Mouse (Mus musculus): ENCODE results near the gene Olfr1471.
"Not testable (repeated sequence)": the region's sequence is repeated elsewhere in the genome, so short reads cannot be mapped to it uniquely, and the experiment has no call there.

The Olfr1471 gene

GRCm38 (mm10) chr19:13443109-13443508, at the start of gene Olfr1471:
Gene Olfr1471, plus strand, starts transcription at chr19:13443409.
- not testable (repeated sequence) for DNase-seq (ENCODE audit: low read depth, low spot score)

- DNase-seq (ENCODE audit: low read depth, low spot score) = no peak
These were observed 35.7 kb upstream of the Olfr1471 start, which contains the start of gene Olfr1469 for GRCm38 (mm10) chr19:13407549-13407948. Gene Olfr1469, plus strand, starts transcription at chr19:13407849.

GRCm38 (mm10) chr19:13455986-13456385, 12.8 kb downstream of the Olfr1471 start, which contains the start of gene Olfr1472:
Gene Olfr1472, minus strand, starts transcription at chr19:13456086.
- DNase-seq (ENCODE audit: low read depth, low spot score) = no peak

- not testable (repeated sequence) for DNase-seq (ENCODE audit: low read depth, low spot score)
These were observed 26.1 kb downstream of the Olfr1471 start, which contains the start of gene Olfr1474 for GRCm38 (mm10) chr19:13469265-13469664. Gene Olfr1474, plus strand, starts transcription at chr19:13469565.

GRCm38 (mm10) chr19:13480096-13480495, 36.9 kb downstream of the Olfr1471 start, which contains the start of gene Olfr1475:
Gene Olfr1475, minus strand, starts transcription at chr19:13480196.
- DNase-seq (ENCODE audit: low read depth, low spot score) = no peak

GRCm38 (mm10) chr19:13500246-13500645, 57.0 kb downstream of the Olfr1471 start, which contains the start of gene Olfr1477:
Gene Olfr1477, plus strand, starts transcription at chr19:13500546.
- no peak for DNase-seq (ENCODE audit: low read depth, low spot score)

Data from CD4-positive, CD25-positive, alpha-beta regulatory T cell, adult 2 months (primary cell).